Mouse (Mus musculus) left cerebral cortex, adult 11 months (tissue): ENCODE data around the gene Ctdspl.

Experiments used
- DNase-seq: peaks from one replicate; pipeline ENCODE4 v3.0.0; 2022; ENCODE audit warnings: low spot score

The Ctdspl gene

DNA sequence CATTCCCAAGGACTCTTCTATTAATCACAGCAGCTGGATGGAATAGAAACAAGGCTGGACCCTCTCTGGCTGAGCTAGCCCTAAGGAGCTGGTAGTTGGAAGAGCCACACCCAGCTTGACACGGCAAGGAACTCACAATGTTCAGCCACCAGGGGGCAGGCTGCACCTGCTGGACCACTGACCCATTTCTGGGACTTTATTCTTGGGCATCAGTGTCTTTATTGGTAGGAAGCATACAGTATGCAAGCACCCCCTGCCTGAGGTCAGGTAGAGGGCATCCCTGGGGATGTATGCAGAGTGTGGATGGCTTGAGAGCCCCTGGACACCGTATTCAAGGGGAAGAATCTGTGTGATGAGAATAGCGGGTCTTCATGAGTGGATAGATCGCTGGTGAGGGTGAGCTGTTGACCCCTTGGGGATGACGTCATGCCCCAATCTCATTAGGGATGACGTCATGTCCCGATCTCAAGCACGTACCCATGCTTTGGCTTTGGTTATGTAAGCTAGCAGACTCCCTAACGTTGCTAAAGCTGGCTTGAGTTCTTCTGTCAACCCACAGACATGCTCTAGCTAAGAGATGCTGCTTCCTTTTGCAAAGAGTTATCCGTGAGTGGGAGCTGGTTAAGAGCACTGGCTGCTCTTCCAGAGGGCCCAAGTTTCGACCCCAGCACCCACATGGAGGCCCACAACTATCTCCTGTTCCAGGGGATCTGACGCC is 5.3 kb upstream of the Ctdspl start:
- DNase-seq: peak; percentile 69

DNA sequence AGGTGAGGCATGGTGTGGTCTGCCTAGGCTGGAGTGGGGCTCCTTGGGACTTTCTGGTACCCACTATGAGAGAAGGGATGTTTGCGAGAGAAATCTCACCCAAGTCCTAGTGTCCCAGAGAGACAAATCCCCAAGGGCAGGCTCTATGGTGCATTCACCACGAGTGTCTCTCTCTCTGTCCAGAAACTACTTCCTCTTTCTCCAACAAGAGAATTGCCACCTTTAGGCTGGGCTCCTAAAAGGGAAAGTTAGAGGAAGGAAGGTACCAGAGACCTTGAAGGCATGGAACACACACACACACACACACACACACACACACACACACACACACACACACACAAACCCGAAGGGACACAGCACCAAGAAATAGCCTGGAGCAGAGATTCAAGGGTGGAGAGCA is 4.3 kb upstream of the Ctdspl start:
- no peak for DNase-seq

DNA sequence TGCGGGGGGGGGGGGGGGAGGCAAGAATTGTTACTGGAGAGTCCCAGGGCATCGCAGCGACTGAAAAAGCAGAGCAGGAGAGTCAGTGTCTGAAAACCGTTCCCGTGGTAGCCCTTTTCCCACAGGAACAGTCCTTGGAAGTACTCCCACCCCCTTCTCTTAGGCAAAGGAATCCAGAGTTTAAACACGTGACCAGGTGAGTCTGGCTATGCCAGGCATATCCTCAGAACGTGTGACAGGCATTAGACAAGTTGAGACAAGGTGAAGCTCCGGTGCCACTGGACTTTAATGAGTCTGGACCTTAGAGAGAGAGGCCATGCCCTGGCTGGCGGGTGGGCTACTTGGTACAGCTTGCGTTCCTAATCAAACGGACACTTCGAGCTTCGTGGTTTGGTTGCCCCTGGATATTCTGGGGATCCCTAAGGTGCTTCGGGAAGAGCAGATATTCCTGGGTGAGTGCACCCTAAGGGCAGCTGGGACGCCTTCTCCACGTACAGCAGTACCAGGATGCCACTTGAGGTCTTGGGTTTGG is 1.6 kb upstream of the Ctdspl start:
- DNase-seq: no peak

DNA sequence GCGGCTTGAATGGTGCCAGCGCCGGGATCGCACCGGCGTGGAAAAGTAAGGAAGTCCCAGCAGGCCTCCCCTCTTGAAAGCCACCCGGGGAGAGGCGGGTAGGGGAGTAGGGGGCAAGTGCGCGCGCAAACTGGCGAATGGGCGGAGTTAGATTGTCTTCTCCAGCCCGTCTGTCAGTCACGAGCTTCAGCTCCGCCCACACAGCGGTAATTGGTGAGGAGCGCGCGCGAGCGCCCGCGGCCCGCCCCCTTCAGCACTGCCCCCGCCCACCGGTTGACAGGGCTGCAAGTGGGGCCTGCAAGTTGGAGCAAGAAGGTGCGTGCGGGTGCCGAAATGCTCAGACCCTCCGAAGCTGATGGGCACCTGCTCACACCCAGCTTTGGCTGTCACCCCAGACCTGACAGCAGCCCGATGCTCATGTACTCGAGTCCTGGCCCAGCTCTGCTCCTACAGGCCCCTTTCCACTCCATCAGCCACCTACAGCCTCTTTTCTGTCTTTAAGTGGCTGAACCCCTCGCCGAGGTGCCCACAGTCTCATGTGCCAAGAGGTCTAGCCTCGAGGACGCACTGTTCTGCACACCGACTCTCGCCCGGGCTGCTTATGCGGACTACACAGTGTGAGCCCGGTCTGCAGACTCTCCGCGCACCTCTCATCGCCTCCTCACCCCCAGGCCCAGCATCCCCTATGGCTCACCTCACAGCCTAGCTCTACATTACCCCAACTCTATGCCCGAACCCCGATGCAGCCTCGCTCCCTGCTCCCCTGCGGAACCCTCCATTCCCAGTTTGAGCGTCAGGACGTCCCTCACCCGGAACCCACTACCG is 755 bp upstream of the Ctdspl start:
- DNase-seq: peak; percentile 93

DNA sequence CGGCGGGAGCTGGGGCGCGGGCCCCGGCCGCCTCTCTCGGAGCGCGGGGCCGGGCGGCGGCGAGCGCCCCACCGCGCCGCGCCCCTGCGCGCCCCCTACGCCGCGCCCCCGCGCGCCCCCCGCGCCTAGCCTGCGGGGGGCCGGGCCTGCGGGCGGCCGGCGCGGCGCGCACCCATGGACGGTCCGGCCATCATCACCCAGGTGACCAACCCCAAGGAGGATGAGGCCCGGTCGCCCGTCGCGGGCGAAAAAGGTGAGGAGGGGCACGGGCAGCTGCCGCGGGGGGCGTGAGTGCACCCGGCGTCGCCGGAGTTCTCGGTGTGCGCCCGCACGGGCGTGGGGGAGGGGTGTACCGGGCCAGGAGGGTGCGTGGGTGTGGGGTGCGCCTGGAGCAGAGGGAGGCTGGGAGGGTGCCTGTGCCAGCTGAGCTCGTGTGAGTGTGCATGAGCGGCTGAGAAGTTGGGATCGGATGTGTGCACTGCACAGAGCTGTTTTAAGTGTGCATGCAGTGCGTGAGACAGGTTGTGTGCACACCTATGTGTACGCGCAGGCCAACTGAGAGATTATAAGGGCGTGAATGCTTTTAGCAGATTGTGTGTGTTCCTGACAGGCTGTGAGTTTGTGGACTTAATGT is 552 bp downstream of the Ctdspl start:
- peak; percentile 71 for DNase-seq

DNA sequence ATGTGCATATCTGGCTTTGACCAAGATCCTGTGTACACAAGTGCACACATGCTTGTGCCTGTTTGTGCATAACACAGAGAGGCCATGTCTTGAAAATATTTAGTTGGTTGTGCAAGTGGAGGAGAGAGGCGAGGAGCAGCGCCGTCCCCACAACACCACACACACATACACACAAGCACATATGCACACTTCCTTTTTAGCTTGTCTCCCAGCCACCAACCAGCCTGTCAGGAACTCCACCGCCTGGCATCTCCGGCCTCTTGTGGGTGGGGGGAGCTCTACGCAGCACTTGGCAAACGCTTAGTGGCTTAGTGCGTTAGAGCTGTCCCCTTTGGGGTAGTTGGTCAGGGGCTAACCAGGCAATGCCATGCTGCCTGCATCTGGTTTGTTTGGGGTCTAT is 1.2 kb downstream of the Ctdspl start:
- DNase-seq: no peak

DNA sequence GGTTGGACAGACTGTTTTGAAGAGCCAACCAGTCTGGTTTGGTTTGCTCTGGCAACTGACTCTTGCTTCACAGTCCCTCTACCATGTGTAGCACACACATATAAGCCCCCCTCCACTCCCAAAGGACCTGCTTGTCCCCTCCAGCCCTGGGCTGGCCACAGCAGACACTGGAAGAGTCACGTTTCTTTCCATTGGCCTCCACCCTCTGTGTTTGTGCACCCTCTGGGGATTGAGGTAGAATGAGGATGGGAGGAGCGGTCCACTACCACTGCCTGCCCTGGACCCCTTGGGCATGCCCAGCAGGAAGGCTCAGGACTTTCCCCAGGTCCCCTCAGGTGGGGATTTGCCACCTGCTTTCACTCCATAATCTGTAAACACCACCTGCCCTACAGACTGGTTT is 1.8 kb downstream of the Ctdspl start:
- no peak for DNase-seq

DNA sequence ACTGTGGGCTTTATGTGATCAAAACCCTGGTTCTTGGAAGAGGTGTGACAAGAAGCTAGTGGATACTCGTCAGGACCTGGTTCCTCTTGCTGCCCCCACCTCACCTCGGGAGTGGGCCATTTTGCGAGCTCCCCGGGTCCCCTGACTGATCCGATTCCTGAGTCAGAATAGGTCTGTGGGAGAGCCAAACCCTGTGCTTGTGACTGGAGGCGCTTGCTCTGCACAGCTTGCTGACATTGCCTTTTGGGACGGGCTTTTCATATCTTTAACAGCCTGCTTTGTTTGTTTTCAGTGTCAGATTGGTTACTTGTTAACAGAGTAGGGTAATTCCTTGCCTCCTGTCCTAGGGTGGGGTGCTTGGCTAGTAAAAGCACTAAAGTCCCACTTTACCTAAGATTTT is 2.4 kb downstream of the Ctdspl start:
- DNase-seq: no peak

DNA sequence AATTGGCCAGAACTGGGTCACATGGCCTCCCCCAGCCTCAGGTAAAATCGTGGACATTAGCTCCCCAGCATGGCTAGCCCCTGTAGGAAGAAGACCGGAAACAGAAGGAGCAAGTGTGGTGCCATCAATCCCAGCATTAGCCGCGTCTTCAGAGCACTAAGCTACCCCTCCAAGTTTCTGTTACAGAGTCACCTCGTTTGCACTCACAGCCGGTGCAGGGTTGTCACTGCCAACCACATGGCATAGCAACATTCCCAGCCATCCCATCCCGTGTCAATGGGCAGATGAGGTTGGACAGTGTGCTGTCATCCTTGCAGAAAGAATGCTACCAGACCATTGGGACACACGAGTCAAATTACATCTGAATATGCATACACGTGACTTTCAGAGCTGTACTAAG is 4.4 kb downstream of the Ctdspl start:
- no peak for DNase-seq

DNA sequence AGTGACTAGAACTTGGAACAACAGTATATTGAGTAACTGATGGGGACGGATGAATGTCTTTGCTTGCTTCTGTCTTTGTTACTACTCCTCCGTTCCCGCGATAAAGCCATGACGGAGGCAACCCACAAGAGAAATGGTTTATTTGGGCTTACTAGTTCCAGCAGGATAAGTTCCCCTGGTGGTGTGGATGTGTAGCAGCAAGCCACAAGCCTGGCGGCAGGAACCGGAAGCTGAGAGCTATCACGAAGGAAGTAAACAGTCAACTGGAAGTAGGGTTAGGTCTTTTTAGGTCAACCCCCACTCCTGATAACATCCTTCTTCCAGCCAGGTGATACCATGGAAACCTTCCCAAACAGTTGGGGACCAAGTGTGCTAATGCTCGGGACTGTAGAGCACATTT is 7.5 kb downstream of the Ctdspl start:
- no peak for DNase-seq

DNA sequence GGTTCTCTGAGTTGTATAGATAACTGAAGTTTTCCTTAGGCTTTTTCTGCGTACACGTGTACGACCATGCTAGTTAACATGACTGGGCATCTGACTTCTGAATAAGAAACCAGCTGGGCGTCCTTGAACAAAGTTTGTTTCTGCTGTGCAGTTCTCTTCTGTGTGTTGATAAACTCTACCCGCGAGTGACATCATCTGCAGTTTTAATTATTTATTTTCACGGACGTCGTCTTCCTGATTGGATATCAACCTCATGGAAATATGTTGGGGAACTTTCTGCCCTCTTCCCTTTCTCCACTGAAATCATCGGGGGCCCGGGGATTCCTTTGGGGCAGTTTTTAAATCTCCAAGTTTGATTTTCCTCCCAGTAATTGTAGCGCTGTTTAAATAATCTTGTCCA is 8.1 kb downstream of the Ctdspl start:
- no peak for DNase-seq

DNA sequence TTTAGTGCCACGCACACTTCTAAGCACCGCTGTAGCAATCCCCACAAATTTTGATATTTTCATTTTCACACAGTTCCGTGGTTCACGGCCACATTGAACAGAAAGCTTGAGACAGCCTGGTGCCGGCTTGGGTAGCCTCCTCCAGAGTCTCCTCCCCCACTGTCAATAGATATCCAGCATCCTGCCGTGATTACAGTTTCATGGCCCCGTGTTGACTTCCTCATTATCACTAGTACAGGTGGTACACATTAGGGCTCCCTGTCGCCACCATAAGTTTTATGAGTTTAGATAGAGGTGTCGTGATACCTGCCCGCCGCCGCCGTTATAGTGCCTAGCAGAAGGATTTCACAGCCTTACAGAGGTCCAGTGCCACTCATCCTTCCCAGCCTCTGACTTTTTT is 8.8 kb downstream of the Ctdspl start:
- no peak for DNase-seq

DNA sequence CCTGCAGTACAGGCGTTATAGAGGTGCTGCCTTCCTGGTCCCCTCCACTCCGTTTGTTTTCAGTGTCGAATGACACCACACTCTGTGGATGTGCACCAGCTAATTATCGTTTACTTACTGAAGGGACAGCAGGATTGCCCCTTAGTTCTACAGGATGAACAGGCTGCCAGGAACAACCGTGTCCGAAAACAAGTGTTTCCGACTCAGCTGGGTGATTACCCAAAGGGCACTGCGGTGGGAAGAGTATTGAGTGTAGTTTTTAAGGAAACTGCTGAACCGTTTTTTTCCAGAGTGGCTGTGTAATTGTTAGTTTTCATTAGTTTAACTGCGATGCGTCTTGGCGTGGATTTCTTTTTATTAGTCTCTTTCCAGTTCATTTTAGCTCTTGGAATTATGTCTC is 9.8 kb downstream of the Ctdspl start:
- DNase-seq: no peak

DNA sequence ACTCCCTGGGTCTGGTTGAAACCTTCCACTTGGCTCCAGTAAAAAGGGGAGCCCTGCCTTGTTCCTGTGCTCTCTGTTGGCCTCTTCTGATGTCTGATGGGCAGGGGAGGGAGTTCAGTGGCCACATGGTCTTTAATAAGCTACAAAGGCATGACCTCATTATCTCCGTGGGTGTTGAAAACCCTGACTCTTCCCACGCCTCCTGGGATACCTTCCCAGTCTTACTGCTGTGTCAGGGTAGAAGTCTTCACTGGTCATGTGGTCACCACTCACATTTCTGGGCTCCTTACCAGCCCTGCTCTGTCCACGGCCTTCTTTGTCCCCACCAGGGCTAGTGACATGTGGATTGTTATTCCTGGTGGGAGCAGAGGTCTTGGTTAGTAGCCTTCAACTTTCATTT is 11.3 kb downstream of the Ctdspl start:
- no peak for DNase-seq

DNA sequence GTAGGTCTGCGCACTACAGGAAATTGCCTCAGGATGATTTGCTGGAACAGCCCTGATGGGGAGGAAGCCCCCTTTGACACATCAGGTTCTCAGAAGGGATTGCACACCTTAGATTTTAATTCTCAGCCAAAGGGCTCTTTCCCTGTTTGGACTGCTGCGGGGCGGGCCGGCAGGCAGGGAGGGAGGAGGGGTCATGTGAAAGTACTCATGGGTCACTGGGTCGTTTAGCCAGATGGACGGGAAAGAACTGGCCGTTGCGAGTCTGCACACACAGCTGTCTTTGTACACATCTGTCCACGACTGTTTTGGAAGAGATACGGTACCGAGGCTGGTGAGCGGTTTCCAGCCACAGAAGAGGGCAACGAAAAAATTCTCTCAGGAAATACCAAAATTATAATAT is 13.2 kb downstream of the Ctdspl start:
- DNase-seq: no peak

DNA sequence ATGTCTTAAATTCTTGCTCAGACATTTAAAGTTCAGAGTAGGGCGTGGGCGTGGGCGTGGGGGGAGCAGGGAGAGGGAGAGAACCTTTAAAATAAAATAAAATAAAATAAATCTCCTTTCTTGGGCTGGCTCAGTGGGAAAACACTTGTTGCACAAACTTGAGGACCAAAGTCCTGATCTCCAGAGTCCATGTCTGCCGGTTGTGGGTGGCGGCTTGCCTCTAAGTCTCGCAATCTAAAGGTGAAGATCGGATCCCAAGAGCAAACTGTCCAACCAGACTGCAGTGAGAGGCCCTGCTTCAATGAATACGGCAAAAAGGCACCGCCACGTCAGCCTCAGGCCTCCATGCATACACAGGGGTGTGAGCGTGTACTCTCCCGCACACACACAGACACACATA is 13.6 kb downstream of the Ctdspl start:
- no peak for DNase-seq

DNA sequence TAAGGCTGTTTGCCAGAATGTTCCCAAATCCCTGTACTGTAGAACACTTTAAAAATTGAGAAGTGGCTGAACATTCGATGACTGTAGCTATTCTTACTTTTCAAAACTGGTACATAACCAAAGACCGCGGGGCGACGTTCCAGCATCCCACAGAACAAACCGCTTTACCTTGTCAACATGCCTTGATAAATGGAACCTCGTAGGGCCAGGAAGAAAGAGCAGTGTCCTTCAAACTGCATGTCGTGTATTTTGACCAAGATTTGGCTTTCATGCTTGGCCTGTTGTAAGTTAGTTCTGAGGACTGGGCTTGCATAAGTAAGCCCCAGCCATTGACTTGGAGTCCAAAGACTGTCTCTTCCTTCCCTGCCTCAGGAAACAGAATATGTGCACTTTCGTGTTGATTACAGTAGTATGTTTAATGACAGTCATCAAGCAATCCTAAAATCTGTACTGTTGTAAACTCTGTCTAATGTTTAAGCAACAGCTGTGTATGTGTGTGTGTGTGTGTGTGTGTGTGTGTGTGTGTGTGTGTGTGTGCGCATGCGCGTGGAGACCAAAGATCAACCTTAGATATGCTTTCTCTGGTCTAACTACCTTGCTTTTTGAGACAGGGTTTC is 14.4 kb downstream of the Ctdspl start:
- no peak for DNase-seq

DNA sequence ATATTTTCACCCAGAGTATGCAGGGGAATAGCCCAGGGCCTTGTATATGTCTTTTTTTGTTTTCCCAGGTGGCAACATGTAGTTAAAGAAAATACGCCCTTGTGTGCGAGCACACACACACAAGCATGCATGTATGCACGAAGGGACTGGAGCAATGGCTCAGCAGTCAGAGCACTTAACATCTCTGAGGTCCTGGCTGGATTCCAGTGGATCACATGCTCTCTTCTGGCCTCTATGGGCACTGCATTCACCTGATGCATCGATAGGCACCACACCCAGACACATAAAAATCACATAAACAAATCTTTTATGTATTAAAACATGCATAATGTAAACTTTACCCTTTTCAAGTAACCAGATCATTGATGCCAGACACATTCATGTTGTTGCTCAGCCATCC is 15.8 kb downstream of the Ctdspl start:
- no peak for DNase-seq

DNA sequence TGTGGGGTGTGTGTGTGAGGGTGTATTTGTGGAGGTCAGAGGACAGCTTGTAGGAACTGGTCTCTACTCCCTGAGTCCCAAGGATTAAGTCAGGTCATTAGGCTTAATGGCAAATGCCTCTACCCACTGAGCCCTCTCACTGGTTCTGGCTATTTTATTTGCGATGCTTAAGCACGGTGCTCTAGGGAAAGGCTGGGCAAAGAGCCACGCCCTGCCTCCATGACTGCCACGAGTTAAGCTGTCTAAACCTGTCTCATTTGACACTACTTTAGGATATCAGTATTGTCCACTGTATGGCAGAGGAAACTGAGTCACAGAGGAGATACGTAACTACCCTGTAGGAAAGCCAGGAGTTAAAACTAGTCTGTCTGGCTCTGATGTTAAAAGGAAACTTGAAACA is 17.7 kb downstream of the Ctdspl start:
- no peak for DNase-seq

DNA sequence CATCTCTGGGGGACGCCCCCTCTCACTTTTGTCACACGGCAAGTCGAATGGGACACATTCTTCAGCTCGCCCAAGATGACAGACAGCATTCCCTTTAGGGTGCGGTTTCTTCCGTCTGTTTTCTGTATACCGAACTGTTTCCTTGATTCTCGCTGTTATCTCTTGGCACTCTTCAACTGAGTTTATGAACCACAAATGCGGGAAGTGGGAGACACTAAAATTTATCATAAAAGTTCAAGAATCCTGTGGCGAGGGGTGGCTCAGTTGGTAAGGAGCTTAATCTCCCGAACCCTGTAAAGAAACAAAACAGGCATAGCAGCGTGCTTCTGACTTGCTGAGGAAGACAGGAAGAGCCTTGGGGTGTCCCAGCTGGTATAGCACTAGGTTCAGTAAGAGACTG is 18.1 kb downstream of the Ctdspl start:
- no peak for DNase-seq

DNA sequence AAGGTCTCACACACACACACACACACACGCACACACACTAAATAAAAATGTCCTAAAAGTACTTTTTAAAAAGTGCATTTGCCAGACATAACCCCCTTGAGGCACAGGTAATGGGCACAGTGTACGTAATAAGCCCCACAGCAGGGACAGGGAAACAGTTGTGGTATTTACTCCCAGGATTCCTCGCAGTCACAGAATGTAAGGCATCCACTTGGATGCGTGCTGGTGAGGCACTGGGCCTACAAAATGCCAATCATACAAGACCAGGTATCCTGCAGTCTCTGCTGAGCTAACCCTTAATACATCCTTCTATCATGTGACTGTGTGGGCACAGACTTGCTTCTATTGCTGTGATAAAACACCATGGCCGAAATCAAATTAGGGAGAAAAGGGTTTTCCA is 22.2 kb downstream of the Ctdspl start:
- no peak for DNase-seq

DNA sequence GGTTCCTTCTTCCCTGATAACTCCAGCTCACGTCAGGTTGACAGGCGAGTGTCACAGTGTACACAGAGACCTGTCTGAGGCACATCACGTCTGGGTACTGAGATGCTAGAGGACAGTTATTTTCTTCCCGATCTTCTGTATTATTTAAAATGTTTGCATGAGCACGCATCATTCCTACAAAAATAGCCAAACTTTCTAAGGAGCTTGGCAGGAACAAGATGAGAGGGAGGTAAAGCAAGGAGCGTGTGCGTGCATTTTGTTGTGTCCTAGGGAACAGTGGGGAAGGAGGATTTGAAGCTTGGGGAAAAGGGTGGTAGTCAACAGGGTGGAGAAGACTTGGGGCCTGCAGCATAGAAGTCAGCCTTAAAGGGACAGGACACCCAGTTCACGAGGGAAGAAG is 22.9 kb downstream of the Ctdspl start:
- no peak for DNase-seq

DNA sequence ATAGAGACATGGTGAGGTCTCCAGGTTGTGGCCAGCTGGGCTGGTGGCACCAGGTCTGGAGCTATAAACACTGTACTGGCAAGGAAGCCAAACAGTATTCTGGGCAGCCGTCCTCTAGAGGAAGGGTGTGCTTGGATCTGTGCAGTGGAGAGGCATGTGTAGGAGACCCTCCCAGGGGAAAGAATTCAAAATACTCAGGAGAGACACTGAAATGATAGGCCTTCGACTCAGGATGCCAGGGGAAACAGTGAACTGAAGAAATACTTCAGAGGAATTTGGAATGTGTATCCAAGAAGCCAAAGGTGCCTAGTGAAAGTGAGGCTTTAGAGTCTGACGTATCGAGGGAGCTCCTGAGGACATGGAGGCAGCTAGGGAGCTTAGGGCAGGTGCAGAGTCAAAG is 23.4 kb downstream of the Ctdspl start:
- DNase-seq: no peak
